Comparison of ENCODE assay signal across 24 mouse cellular contexts in the genomic region with DNA sequence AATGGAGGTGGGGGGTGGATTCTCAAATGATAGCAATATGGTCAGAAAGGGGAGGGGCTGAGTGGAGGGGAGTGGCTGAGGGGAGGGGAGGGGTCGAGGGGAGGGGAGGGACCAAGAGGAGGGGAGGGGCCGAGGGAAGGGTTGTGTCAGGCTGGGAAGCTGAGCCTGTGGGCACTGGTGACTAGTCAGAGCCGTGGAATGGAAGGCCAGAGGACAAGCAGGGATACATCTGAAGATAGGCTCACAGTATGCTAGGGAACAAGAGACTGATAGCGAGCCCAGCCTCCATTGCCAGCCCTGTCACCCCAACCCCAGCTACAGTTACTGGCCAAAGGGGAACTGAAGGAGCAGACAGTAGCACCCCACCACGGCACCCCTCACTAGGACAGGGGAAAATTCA. TPM values are rescaled to one million over a fixed set of nuclear protein-coding genes. Genes with fewer than 3 reads are reported as not detected.
DNase-seq lines count a peak whose midpoint lies in the region; ATAC-seq and TF ChIP-seq lines count a peak whose summit lies in the region.
"Had no signal": no experiment of that assay in that cellular context is flagged by ENCODE, and none has a peak within 500 bp of the region (broad histone marks: within the 10 kb centered on the region; RNA-seq: fewer than 3 reads in every experiment).

No protein-coding gene starts in this region.

- ATAC-seq in hindbrain, embryonic 14.5 days (ENCODE audit: low FRiP score): 0 out of 2 replicates have a peak, but pooled peaks have one; percentile 12
- ATAC-seq in hindbrain, embryonic 12.5 days (ENCODE audit: low FRiP score): no peak
- ATAC-seq in midbrain, embryonic 14.5 days (ENCODE audit: low FRiP score, low TSS enrichment): no peak
- ATAC-seq: inflammation-experienced regulatory T-cells, adult 6 months had no signal

- H3K79me2 ChIP-seq in MEL (ENCODE audit: control insufficient read depth, insufficient read depth, low read length, poor library complexity): no peaks in the 10 kb centered on the region

- DNase-seq in hindbrain, embryonic 14.5 days (ENCODE audit: low spot score): no peak
- DNase-seq in 416B (ENCODE audit: low read depth) (peak; percentile 25), MEL (ENCODE audit: low read depth, low spot score) (peak; percentile 56)
- peak; percentile 46 for DNase-seq in adrenal gland, postnatal 25 days
- no peak for DNase-seq in midbrain, embryonic 14.5 days
- no peak for DNase-seq in layer of hippocampus, adult 8-10 months (ENCODE audit: low spot score in 2 of 2)
- no peak for DNase-seq in ovary, postnatal 14 days (ENCODE audit: low spot score)
- DNase-seq: cerebellum, postnatal 10 days; gastrocnemius, postnatal 10 days; heart, adult 2 months; kidney, adult 9 months; left cerebral cortex, postnatal 4 days; lung, adult 2 months; lung, postnatal 4 days; thymus, adult 2 months had no signal

- H3K27ac ChIP-seq in hindbrain, embryonic 14.5 days: no peak overlapping the region
- H3K27ac ChIP-seq in hindbrain, embryonic 12.5 days: no peak overlapping the region
- H3K27ac ChIP-seq in MEL (ENCODE audit: control insufficient read depth, low read depth, low read length): no peak overlapping the region
- no peak overlapping the region for H3K27ac ChIP-seq in midbrain, embryonic 14.5 days (replicated peaks; ENCODE audit: low read depth, low read length)
- H3K27ac ChIP-seq: forebrain, embryonic 12.5 days; heart, adult 2 months; left cerebral cortex, adult 2 months; neural tube, embryonic 13.5 days had no signal

- no peak for TF ChIP-seq EP300 in MEL (IDR thresholded peaks at IDR 0.05; ENCODE audit: low read depth in 1 of 2, low read length in 2 of 2)

- H3K9me3 ChIP-seq in hindbrain, embryonic 14.5 days (ENCODE audit: control insufficient read depth, low read length): no peaks in the 10 kb centered on the region
- H3K9me3 ChIP-seq in hindbrain, embryonic 12.5 days (replicated peaks): no peaks in the 10 kb centered on the region
- no peaks in the 10 kb centered on the region for H3K9me3 ChIP-seq in MEL (replicated peaks; ENCODE audit: insufficient read depth, low read length)
- H3K9me3 ChIP-seq in midbrain, embryonic 14.5 days (ENCODE audit: control insufficient read depth, low read length): no peaks in the 10 kb centered on the region
- H3K9me3 ChIP-seq: forebrain, embryonic 12.5 days; G1E; neural tube, embryonic 13.5 days had no signal

- H3K4me2 ChIP-seq in hindbrain, embryonic 14.5 days (replicated peaks): no peak overlapping the region
- no peak overlapping the region for H3K4me2 ChIP-seq in hindbrain, embryonic 12.5 days (replicated peaks)
- no peak overlapping the region for H3K4me2 ChIP-seq in midbrain, embryonic 14.5 days (ENCODE audit: low read length)
- H3K4me2 ChIP-seq: forebrain, embryonic 12.5 days; midbrain, embryonic 11.5 days; neural tube, embryonic 13.5 days had no signal

- H3K9ac ChIP-seq in hindbrain, embryonic 14.5 days: no peak overlapping the region
- no peak overlapping the region; the same call in 1 of the 2 replicates for H3K9ac ChIP-seq in hindbrain, embryonic 12.5 days
- H3K9ac ChIP-seq in MEL (ENCODE audit: control insufficient read depth, low read depth, low read length, poor library complexity, severe bottlenecking): peak overlapping the region; percentile 15; the same call in 1 of the 2 replicates
- no peak overlapping the region for H3K9ac ChIP-seq in midbrain, embryonic 14.5 days (replicated peaks; ENCODE audit: low read length)
- H3K9ac ChIP-seq: forebrain, embryonic 12.5 days; neural tube, embryonic 13.5 days had no signal

- TF ChIP-seq POLR2A in MEL (IDR thresholded peaks at IDR 0.05; ENCODE audit: control insufficient read depth in 1 of 2, insufficient read depth in 1 of 2, low read depth in 1 of 2, low read length in 2 of 2, poor library complexity in 1 of 2): no peak

- H3K4me1 ChIP-seq in hindbrain, embryonic 14.5 days (replicated peaks; ENCODE audit: control insufficient read depth, insufficient read depth, low read length): 0 out of 2 replicates have a peak, but pooled peaks cover 6% of the 10 kb centered on the region
- peaks cover 20% of the 10 kb centered on the region for H3K4me1 ChIP-seq in hindbrain, embryonic 12.5 days
- peaks cover 0 to 3% of the 10 kb centered on the region in 2 experiments; a peak in 1 of 4 replicates for H3K4me1 ChIP-seq in MEL (ENCODE audit: control insufficient read depth in 1 of 2, insufficient read depth in 2 of 2, low read length in 2 of 2)
- no peaks in the 10 kb centered on the region for H3K4me1 ChIP-seq in midbrain, embryonic 14.5 days (ENCODE audit: control insufficient read depth, insufficient read depth, low read length)

- no peak for TF ChIP-seq RAD21 in MEL (IDR thresholded peaks at IDR 0.05; ENCODE audit: low read depth, low read length)

- no peak for TF ChIP-seq CTCF in MEL (IDR thresholded peaks at IDR 0.05 in 2 of 3, conservative IDR thresholded peaks at IDR 0.05 in 1 of 3; ENCODE audit: control insufficient read depth in 1 of 3, insufficient read depth in 1 of 3, low read depth in 2 of 3, low read length in 3 of 3, poor library complexity in 1 of 3, severe bottlenecking in 1 of 3)

- WGBS in hindbrain, embryonic 14.5 days: 50% methylated on average over 3 of the region's 5 CpGs
- 52% methylated on average over 3 of the region's 5 CpGs for WGBS in hindbrain, embryonic 12.5 days
- WGBS in midbrain, embryonic 14.5 days: 39% methylated on average over 4 of the region's 5 CpGs

- no peaks in the 10 kb centered on the region for H3K36me3 ChIP-seq in hindbrain, embryonic 14.5 days (replicated peaks; ENCODE audit: control insufficient read depth, insufficient read depth)
- H3K36me3 ChIP-seq in hindbrain, embryonic 12.5 days: no peaks in the 10 kb centered on the region
- H3K36me3 ChIP-seq in MEL (ENCODE audit: control insufficient read depth in 1 of 2, insufficient read depth in 2 of 2, low read length in 2 of 2): no peaks in the 10 kb centered on the region
- no peaks in the 10 kb centered on the region for H3K36me3 ChIP-seq in midbrain, embryonic 14.5 days (ENCODE audit: control insufficient read depth, insufficient read depth, low read length)
- H3K36me3 ChIP-seq: forebrain, embryonic 12.5 days; G1E; neural tube, embryonic 13.5 days had no signal

- H3K4me3 ChIP-seq in hindbrain, embryonic 14.5 days (replicated peaks; ENCODE audit: low read length): no peak overlapping the region
- no peak overlapping the region for H3K4me3 ChIP-seq in hindbrain, embryonic 12.5 days
- H3K4me3 ChIP-seq in MEL (ENCODE audit: control insufficient read depth in 1 of 2, insufficient read depth in 1 of 2, low read depth in 2 of 2, low read length in 2 of 2): peak overlapping the region; percentile 36 to 54; a peak in 3 of 4 replicates
- H3K4me3 ChIP-seq in midbrain, embryonic 14.5 days (replicated peaks; ENCODE audit: low read depth, low read length): no peak overlapping the region
- H3K4me3 ChIP-seq: forebrain, embryonic 12.5 days; heart, adult 2 months; left cerebral cortex, adult 2 months; neural tube, embryonic 13.5 days had no signal

- no peaks in the 10 kb centered on the region for H3K27me3 ChIP-seq in hindbrain, embryonic 14.5 days (ENCODE audit: control insufficient read depth, insufficient read depth, low read length)
- H3K27me3 ChIP-seq in hindbrain, embryonic 12.5 days: peaks cover 32% of the 10 kb centered on the region
- no peaks in the 10 kb centered on the region; a peak in 1 of 4 replicates for H3K27me3 ChIP-seq in MEL (ENCODE audit: control insufficient read depth in 1 of 2, insufficient read depth in 2 of 2, low read length in 2 of 2)
- H3K27me3 ChIP-seq in midbrain, embryonic 14.5 days (ENCODE audit: control insufficient read depth, insufficient read depth, low read length): 0 out of 2 replicates have a peak, but pooled peaks cover 4% of the 10 kb centered on the region

TF ChIP-seq in MEL, 35 proteins besides CTCF, POLR2A, EP300 and RAD21 (continues in another document):
- TF ChIP-seq SIN3A (IDR thresholded peaks at IDR 0.05; ENCODE audit: low read length) (no peak), BHLHE40 (IDR thresholded peaks at IDR 0.05; ENCODE audit: borderline replicate concordance, low read depth, low read length) (no peak), JUND (IDR thresholded peaks at IDR 0.05; ENCODE audit: low read depth, low read length) (no peak), TBP (IDR thresholded peaks at IDR 0.05; ENCODE audit: low read depth, low read length) (no peak), ZMIZ1 (IDR thresholded peaks at IDR 0.05; ENCODE audit: low read depth, low read length) (no peak), CHD2 (IDR thresholded peaks at IDR 0.05; ENCODE audit: low read length) (no peak)

RNA-seq across cellular contexts. Expression of a gene that starts 10.2 kb away (rescaled TPM):
- 0.54 and 0.89 TPM in 2 replicates for polyA plus RNA-seq in hindbrain, embryonic 14.5 days (2014; fragmentation: Nextera tagmentation; extraction: Ambion mirVana)
- polyA plus RNA-seq in hindbrain, embryonic 12.5 days (2016; fragmentation: Nextera tagmentation; extraction: Ambion mirVana): 0.90 and 1.2 TPM in 2 replicates
- 0.04 TPM in 1 of 2 replicates, not detected in the other for total RNA-seq in MEL (2012; rRNA removed)
- not detected for polyA plus RNA-seq in MEL (2012; ENCODE audit: insufficient read depth in 1 of 2, insufficient read length in 2 of 2, low read depth in 1 of 2, low replicate concordance in 2 of 2, missing spikeins in 1 of 2)
- 0.94 TPM in 1 of 2 replicates, not detected in the other for total RNA-seq in adrenal gland, postnatal 25 days (2021)
- polyA plus RNA-seq in midbrain, embryonic 14.5 days (2014; fragmentation: Nextera tagmentation; extraction: Ambion mirVana): 0.49 and 0.50 TPM in 2 replicates
- 1 to 10 TPM in 1 of 4 experiments, under 1 TPM in 3; 0.43 to 1.6 (median 0.62) TPM for total RNA-seq in layer of hippocampus, adult 8-10 months (2022)
- polyA plus RNA-seq: G1E had no signal

RNA-seq across cellular contexts. Expression of a gene that starts 36.3 kb away (rescaled TPM):
- 1.7 and 4.3 TPM in 2 replicates for polyA plus RNA-seq in hindbrain, embryonic 14.5 days (2014; fragmentation: Nextera tagmentation; extraction: Ambion mirVana)
- polyA plus RNA-seq in hindbrain, embryonic 12.5 days (2016; fragmentation: Nextera tagmentation; extraction: Ambion mirVana): 19.3 and 24.0 TPM in 2 replicates
- not detected in 2 replicates for total RNA-seq in MEL (2012; rRNA removed)
- polyA plus RNA-seq in MEL (2012; ENCODE audit: insufficient read depth in 1 of 2, insufficient read length in 2 of 2, low read depth in 1 of 2, low replicate concordance in 2 of 2, missing spikeins in 1 of 2): not detected
- 0.95 and 3.7 TPM in 2 replicates for total RNA-seq in adrenal gland, postnatal 25 days (2021)
- polyA plus RNA-seq in midbrain, embryonic 14.5 days (2014; fragmentation: Nextera tagmentation; extraction: Ambion mirVana): 1.2 and 1.7 TPM in 2 replicates
- under 1 TPM; 0.13 to 0.20 (median 0.17) TPM for total RNA-seq in layer of hippocampus, adult 8-10 months (2022)
- total RNA-seq: G1E; liver, adult 2 months had no signal
- polyA plus RNA-seq: G1E had no signal

RNA-seq across cellular contexts. Expression of a gene that starts 38.1 kb away (rescaled TPM):
- polyA plus RNA-seq in hindbrain, embryonic 14.5 days (2014; fragmentation: Nextera tagmentation; extraction: Ambion mirVana): 0.52 and 1.3 TPM in 2 replicates
- 1.2 and 1.7 TPM in 2 replicates for polyA plus RNA-seq in hindbrain, embryonic 12.5 days (2016; fragmentation: Nextera tagmentation; extraction: Ambion mirVana)
- 0.62 and 0.77 TPM in 2 replicates for total RNA-seq in MEL (2012; rRNA removed)
- 1 to 10 TPM in 1 of 2 experiments, not detected in 1; 3.7 TPM for polyA plus RNA-seq in MEL (2012; ENCODE audit: insufficient read depth in 1 of 2, insufficient read length in 2 of 2, low read depth in 1 of 2, low replicate concordance in 2 of 2, missing spikeins in 1 of 2)
- 0.81 and 1.0 TPM in 2 replicates for total RNA-seq in adrenal gland, postnatal 25 days (2021)
- polyA plus RNA-seq in midbrain, embryonic 14.5 days (2014; fragmentation: Nextera tagmentation; extraction: Ambion mirVana): 0.13 and 0.97 TPM in 2 replicates
- total RNA-seq in layer of hippocampus, adult 8-10 months (2022): under 1 TPM; 0.49 to 1.00 (median 0.68) TPM
- total RNA-seq: liver, adult 2 months had no signal
- polyA plus RNA-seq: G1E; heart, embryonic 16.5 days had no signal

Comparison
In these comparisons a context has a peak if more than half of its experiments do, and no peak if none do; other contexts are left out.
1. DNase-seq: peak in 416B (single experiment), MEL (single experiment) and adrenal gland, postnatal 25 days (single experiment); none in hindbrain, embryonic 14.5 days (single experiment), midbrain, embryonic 14.5 days (single experiment), layer of hippocampus, adult 8-10 months (0 of 2) and ovary, postnatal 14 days (single experiment).
2. H3K4me3 ChIP-seq: peak in MEL (2 of 2); none in hindbrain, embryonic 14.5 days (single experiment), hindbrain, embryonic 12.5 days (single experiment) and midbrain, embryonic 14.5 days (single experiment).